In genomic region chr19:22823491-22823981, GRCm38 (mm10) we compare ENCODE assay signal across 17 mouse cellular contexts.
A peak's percentile ranks its signal among the peaks of the same experiment; 100 is the strongest.
DNase-seq lines count a peak whose midpoint lies in the region; ATAC-seq and TF ChIP-seq lines count a peak whose summit lies in the region.
"Had no signal": no experiment of that assay in that cellular context is flagged by ENCODE, and none has a peak within 500 bp of the region (broad histone marks: within the 10 kb centered on the region; RNA-seq: fewer than 3 reads in every experiment).

No protein-coding gene starts in this region.

- no peaks in the 10 kb centered on the region for H3K9me3 ChIP-seq in neural tube, embryonic 15.5 days (replicated peaks)
- no peaks in the 10 kb centered on the region for H3K9me3 ChIP-seq in embryonic facial prominence, embryonic 14.5 days (ENCODE audit: control insufficient read depth, low read length)
- no peaks in the 10 kb centered on the region for H3K9me3 ChIP-seq in hindbrain, postnatal 0 days (ENCODE audit: low read length)
- H3K9me3 ChIP-seq: heart, embryonic 12.5 days; limb, embryonic 12.5 days had no signal

- peak; percentile 31 for DNase-seq in neural tube, embryonic 10.5 days (ENCODE audit: extremely low spot score, low spot score)
- DNase-seq in embryonic facial prominence, embryonic 14.5 days (ENCODE audit: low spot score): peak; percentile 44
- DNase-seq in hindbrain, postnatal 0 days (ENCODE audit: low spot score): no peak
- no peak for DNase-seq in lung, postnatal 14 days
- no peak for DNase-seq in right cerebral cortex, postnatal 36 days (ENCODE audit: low spot score in 2 of 2)
- DNase-seq in lung, postnatal 4 days: no peak
- DNase-seq: adrenal gland, adult 2 months; cerebellum, postnatal 25 days; gastrocnemius, postnatal 10 days; kidney, postnatal 10 days; liver, postnatal 0 days; right cerebral cortex, postnatal 4 days had no signal

- no peak for ATAC-seq in neural tube, embryonic 15.5 days (ENCODE audit: low FRiP score)
- peak; percentile 41; the same call in 1 of the 2 replicates for ATAC-seq in embryonic facial prominence, embryonic 14.5 days (ENCODE audit: low read depth)
- ATAC-seq in hindbrain, postnatal 0 days: peak; percentile 35; the same call in 1 of the 2 replicates
- ATAC-seq: liver, postnatal 0 days had no signal

- 16% methylated on average over 9 of the region's 9 CpGs for WGBS in neural tube, embryonic 15.5 days
- 67% methylated on average over 9 of the region's 9 CpGs for WGBS in embryonic facial prominence, embryonic 14.5 days
- 25% methylated on average over 9 of the region's 9 CpGs for WGBS in hindbrain, postnatal 0 days

- no peak overlapping the region for H3K4me2 ChIP-seq in neural tube, embryonic 15.5 days
- no peak overlapping the region for H3K4me2 ChIP-seq in embryonic facial prominence, embryonic 14.5 days (ENCODE audit: low read depth, low read length)
- no peak overlapping the region for H3K4me2 ChIP-seq in hindbrain, postnatal 0 days (ENCODE audit: low read depth, low read length)
- H3K4me2 ChIP-seq: heart, embryonic 12.5 days; limb, embryonic 12.5 days had no signal

- peaks cover 8% of the 10 kb centered on the region; the same call in 1 of the 2 replicates for H3K4me1 ChIP-seq in neural tube, embryonic 15.5 days
- no peaks in the 10 kb centered on the region for H3K4me1 ChIP-seq in embryonic facial prominence, embryonic 14.5 days (ENCODE audit: control insufficient read depth, insufficient read depth, low read length)
- no peaks in the 10 kb centered on the region for H3K4me1 ChIP-seq in hindbrain, postnatal 0 days (ENCODE audit: insufficient read depth, low read length)
- H3K4me1 ChIP-seq: heart, embryonic 12.5 days; limb, embryonic 12.5 days; megakaryocyte, embryonic 14.5 days had no signal

- no peak overlapping the region for H3K9ac ChIP-seq in neural tube, embryonic 15.5 days (replicated peaks)
- H3K9ac ChIP-seq in embryonic facial prominence, embryonic 14.5 days (ENCODE audit: low read depth, low read length): no peak overlapping the region
- no peak overlapping the region for H3K9ac ChIP-seq in hindbrain, postnatal 0 days (replicated peaks; ENCODE audit: low read length)
- H3K9ac ChIP-seq: heart, embryonic 12.5 days; limb, embryonic 12.5 days; liver, postnatal 0 days had no signal

- no peak for TF ChIP-seq CTCF in hindbrain, postnatal 0 days (IDR thresholded peaks at IDR 0.05; ENCODE audit: low read depth)

- no peaks in the 10 kb centered on the region for H3K27me3 ChIP-seq in neural tube, embryonic 15.5 days (replicated peaks)
- H3K27me3 ChIP-seq in embryonic facial prominence, embryonic 14.5 days (replicated peaks; ENCODE audit: control insufficient read depth, insufficient read depth, low read length): no peaks in the 10 kb centered on the region
- H3K27me3 ChIP-seq in hindbrain, postnatal 0 days (ENCODE audit: insufficient read depth, low read length): no peaks in the 10 kb centered on the region
- H3K27me3 ChIP-seq: heart, embryonic 12.5 days; limb, embryonic 12.5 days; megakaryocyte, embryonic 14.5 days had no signal

- no peaks in the 10 kb centered on the region for H3K36me3 ChIP-seq in neural tube, embryonic 15.5 days
- no peaks in the 10 kb centered on the region for H3K36me3 ChIP-seq in embryonic facial prominence, embryonic 14.5 days (ENCODE audit: control insufficient read depth, insufficient read depth, low read length)
- no peaks in the 10 kb centered on the region for H3K36me3 ChIP-seq in hindbrain, postnatal 0 days (ENCODE audit: insufficient read depth, low read length)
- H3K36me3 ChIP-seq: heart, embryonic 12.5 days; limb, embryonic 12.5 days had no signal

- H3K4me3 ChIP-seq in neural tube, embryonic 15.5 days (replicated peaks): no peak overlapping the region
- no peak overlapping the region for H3K4me3 ChIP-seq in embryonic facial prominence, embryonic 14.5 days (ENCODE audit: low read depth, low read length)
- H3K4me3 ChIP-seq in hindbrain, postnatal 0 days (ENCODE audit: low read length): no peak overlapping the region
- H3K4me3 ChIP-seq: erythroblast, embryonic 14.5 days; heart, embryonic 12.5 days; limb, embryonic 12.5 days; megakaryocyte, embryonic 14.5 days had no signal

- no peak overlapping the region for H3K27ac ChIP-seq in neural tube, embryonic 15.5 days (replicated peaks)
- no peak overlapping the region for H3K27ac ChIP-seq in embryonic facial prominence, embryonic 14.5 days (replicated peaks; ENCODE audit: low read depth, low read length)
- no peak overlapping the region for H3K27ac ChIP-seq in hindbrain, postnatal 0 days
- H3K27ac ChIP-seq: limb, embryonic 12.5 days had no signal

Comparison
In these comparisons a context has a peak if more than half of its experiments do, and no peak if none do; other contexts are left out.
1. DNase-seq: peak in neural tube, embryonic 10.5 days (single experiment) and embryonic facial prominence, embryonic 14.5 days (single experiment); none in hindbrain, postnatal 0 days (single experiment), lung, postnatal 14 days (single experiment), right cerebral cortex, postnatal 36 days (0 of 2) and lung, postnatal 4 days (0 of 2).